Mouse (Mus musculus) left cerebral cortex, postnatal 10 days (tissue): Measurements from ENCODE around the gene Ahdc1. TPM values are rescaled to one million over a fixed set of nuclear protein-coding genes. Genes with fewer than 3 reads are reported as not detected.

Source experiments
- DNase-seq, 2 experiments: peaks; one replicate each; pipeline ENCODE4 v3.0.0; 2021 to 2022; ENCODE audit warnings: low spot score in 2 of 2, mixed read lengths in 1 of 2; ENCODE audit errors: extremely low spot score in 1 of 2
- intact Hi-C: fragments of 180-260 bp; cut with DNase I; formaldehyde crosslinking; loops from one replicate; pipeline ENCODE4 v1.15.1; 2025
- total RNA-seq, 2 experiments: library from RNA; stranded (reverse); gene quantifications; 2 replicates each; pipeline ENCODE4 v1.2.3; 2021

The Ahdc1 gene
- total RNA-seq, 2 experiments from 2014 or later: 70.0 to 71.1 TPM

- intact Hi-C loops: no loop called here
- no peak for DNase-seq
Measured at GRCm38 (mm10) chr4:133121416-133121815, 110.4 kb downstream of the Ahdc1 start.

DNA sequence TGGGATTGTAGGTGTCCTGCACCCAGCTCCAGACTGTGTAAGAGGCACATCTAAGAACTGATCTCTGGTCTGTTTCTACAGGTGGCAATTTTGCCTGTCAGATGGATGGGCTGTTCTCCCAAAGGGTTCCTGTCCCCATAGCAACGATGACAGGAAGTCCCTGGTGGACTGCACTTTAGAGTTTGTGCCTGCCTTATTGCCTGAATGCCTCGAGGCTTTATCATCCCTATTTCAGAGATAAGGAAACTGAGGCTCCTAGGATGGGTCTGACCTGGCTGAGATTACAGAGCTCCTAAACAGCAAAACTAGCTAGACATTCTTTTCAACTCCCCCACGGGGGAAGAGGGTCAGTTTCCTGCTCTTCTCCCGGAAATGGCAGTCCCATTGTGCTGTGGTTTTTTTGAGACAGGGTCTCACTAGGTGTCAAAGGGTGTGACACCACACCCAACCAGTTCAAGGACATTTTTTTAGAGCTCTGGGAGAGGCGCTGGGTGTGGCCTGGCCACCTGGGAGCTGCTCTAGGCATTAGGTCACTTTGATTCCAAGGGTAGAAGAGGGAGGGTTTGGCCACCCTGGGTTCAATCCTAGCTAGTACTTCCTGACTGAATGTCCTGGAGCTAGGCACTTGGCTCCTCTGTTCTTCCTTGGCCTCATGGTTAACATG is 111.0 kb downstream of the Ahdc1 start:
- intact Hi-C loops: no loop called here
- DNase-seq: no peak

DNA sequence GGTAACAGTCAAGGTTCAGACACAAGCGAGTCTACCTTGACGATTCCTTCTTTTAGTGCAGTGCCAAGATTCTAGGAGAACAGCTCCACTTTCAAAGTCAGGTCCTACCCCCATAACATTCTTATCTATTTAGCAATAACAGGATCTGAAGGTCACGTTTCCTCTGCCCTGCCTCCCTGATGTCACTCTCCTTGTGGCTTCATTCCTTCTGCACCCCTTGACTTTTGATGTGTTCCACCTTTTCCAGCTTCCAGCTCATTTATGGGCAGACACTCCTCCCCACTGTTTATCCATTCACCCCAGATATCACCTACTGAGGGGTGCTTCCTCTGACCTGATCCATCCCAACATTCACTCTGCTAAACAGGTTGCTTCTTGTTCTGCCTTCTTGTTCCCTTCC is 116.0 kb downstream of the Ahdc1 start:
- intact Hi-C loops: no loop called here
- no peak for DNase-seq

Other genes starting within 250 kb of the Ahdc1 start
- gene Rpa2, start 242.9 kb upstream of the Ahdc1 start, total RNA-seq: 10 to 100 TPM; 13.9 to 15.5 TPM
- gene Themis2, start 214.9 kb upstream of the Ahdc1 start, total RNA-seq: under 1 TPM; 0.47 to 0.49 TPM
- gene Ppp1r8, start 168.1 kb upstream of the Ahdc1 start, total RNA-seq: 10 to 100 TPM; 44.9 to 45.0 TPM
- gene Stx12, start 126.8 kb upstream of the Ahdc1 start, total RNA-seq: 100 to 1,000 TPM; 117 to 123 TPM
- gene Fam76a, start 88.7 kb upstream of the Ahdc1 start, total RNA-seq: 10 to 100 TPM; 31.8 to 36.9 TPM
- gene Fgr, start 37.2 kb upstream of the Ahdc1 start, total RNA-seq: under 1 TPM in 1 of 2 experiments, not detected in 1; 0.47 TPM
- 10 to 100 TPM; 23.9 to 38.5 TPM for gene Wasf2, start 119.2 kb downstream of the Ahdc1 start, total RNA-seq
- gene Cd164l2, start 200.9 kb downstream of the Ahdc1 start, total RNA-seq: 1 to 10 TPM; 1.3 to 1.5 TPM
- gene Gpr3, start 201.3 kb downstream of the Ahdc1 start, total RNA-seq: 1 to 10 TPM; 5.1 to 5.2 TPM
- gene Map3k6, start 229.6 kb downstream of the Ahdc1 start, total RNA-seq: 1 to 10 TPM; 1.3 to 4.8 TPM